Mouse (Mus musculus): ENCODE data around the gene Mapk7.
A peak's percentile ranks its signal among the peaks of the same experiment; 100 is the strongest.

Mapk7 gene

DNA sequence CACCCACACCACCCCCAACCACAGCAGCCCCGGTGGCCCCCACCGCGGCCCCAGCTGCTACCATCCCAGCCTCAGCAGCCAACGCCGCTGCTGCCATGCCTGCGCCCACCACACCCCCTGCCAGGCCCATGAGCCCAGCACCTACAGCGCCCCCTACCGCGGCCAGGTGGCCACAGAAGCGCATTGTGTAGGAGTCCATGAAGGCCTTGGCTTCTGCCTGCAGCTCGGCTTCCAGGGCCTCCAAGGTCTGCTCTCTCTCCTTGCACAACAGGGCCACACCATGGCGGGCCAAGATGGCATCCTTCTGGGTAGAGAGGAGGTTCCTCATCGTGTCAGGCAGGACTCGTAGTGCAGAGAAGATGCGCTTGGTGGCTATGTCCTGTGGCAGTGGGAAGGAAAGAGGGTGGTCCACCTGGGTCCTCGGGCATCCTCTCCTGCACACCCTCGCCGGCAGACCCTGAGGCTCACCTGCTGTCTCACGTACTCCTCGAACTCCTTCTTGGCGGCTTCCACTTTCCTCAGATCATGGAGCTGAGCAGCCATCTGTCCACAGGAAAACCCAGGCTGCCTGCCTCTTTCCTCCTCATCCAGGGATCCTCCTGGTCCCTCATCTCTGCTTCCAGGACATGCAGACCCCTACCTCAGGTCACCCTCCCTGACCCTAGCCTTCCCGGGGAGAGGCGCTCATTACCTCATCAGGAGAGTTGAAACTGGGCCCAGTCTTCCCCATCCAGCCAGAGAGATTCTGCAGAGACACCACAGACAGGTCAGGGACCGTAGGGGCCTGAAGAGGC is 44.5 kb downstream of the Mapk7 start:
- peak; percentile 92 for DNase-seq

DNA sequence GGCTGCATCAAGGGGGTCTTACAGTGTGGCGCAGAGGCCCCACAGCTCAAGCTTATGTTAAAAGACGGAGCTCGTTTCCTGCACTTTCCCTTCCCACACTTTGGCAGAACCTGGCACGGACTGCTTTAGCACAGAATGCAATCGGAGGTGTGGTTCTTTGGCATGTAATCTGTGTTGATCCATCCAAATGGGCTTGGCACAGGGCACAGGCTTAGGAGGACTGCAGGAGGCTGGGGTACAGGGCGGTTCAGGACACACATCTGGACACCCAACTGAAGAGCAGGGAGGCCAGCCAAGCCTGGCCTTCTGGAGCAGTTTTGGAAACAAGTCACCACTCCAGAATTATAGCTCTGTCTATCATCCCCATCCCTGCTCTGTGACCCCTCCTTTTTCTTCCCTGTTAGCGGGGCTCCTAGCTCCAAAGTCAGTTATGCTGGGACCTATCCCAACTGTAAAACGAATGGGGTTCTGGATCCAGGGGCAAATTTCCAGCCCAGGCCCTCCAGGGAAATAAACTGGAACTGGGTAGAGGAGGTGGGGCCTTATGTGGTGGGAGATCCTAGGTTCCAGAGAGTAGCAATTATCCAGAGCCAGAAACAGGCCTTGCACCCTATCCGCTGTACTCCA is 45.5 kb downstream of the Mapk7 start:
- peak; percentile 97 for DNase-seq

DNA sequence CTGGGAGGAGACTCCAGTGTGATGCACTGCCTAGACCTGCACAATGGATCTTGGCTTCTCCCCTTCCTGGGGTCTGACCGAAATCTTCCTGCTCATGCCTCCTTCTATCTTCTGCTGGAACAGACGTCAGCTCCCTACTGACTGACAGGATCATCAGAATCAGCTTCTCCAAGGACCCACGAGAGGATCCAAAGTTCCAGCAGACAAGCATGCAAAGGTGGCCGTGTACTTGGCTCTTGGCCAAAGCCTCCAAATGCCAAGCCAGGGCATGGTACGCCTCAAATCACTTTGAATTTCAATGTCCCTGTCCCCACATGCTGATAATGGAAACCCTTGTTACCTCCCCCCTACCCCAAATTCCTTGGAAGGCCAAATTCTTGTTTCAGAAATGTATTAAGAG is 46.2 kb downstream of the Mapk7 start:
- DNase-seq = peak; percentile 85

DNA sequence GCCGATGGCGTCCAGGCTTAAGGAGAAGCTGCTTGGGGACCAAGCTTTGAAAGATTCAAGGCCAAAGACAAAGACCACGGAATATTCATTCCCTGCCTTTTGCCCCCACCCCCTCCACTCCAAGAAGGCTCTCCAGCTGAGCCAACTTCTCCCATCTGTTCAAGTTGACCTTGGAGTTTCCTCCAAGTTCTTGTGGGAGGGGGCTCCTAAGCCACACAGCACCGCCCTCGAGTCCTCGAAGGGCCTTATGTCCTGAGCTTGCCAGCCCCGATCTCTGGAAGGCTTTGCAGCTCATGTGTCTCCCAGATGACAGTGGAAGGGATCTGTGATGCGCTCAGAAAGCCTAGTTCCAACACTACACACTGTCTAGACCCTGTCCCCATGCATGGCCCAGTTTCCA is 46.9 kb downstream of the Mapk7 start:
- no peak for DNase-seq

DNA sequence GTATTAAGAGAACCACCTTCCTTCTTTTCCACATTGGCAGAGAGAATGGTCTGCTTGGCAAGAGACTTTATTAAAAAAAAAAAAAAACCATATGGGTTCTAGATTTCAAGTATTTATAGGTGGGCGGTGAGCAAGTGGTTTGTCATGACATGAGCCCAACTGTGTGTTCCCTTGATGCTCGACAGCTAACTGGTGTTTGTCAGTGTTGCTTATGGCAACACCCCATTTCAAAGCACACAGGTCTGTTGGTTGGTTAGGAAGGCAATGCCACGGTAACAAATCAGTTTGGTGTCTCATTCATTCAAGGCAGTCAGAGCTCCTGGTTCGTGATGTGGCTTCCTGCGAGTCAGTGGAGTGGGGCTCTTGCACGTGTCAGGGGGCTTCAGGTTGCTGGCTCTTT is 50.4 kb downstream of the Mapk7 start:
- DNase-seq = no peak

DNA sequence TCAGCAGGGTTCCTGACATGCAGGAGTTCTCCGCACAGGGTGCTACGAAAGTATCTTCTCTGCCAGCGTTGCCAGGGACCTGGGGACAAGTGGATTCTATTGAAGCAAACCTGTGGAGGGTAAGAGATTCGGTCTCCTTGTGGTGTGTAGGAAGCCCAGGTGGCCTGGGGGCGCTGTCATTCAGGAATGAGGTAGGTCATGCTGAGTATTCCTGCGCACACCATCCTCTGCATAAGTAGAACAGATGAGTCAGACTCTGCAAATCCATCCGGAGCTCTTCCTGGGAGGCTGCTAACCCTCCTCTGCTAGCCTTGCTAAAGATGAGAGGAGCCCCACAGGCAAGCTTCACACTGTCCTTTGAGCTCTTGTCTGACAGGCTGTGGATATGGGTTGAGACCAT is 52.5 kb downstream of the Mapk7 start:
- no peak for DNase-seq

DNA sequence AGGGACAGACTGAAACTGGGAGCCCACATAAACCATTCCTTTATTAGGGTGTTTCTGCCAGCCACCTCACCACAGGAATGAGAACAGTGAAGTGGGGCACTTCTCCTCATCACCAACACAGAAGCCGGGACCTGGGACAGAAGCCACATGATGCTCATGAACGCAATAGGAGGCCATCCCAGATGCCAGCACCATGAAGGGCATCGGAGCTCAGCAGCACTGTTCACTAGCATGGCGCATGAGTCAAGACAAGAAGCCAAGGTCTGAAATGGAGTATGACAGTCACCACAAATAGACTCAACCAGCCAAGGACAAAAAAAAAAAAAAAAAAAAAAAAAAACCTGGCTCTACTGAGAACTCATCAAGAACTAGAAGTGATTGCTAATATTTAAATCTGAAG is 53.8 kb downstream of the Mapk7 start:
- peak; percentile 84 for DNase-seq

DNA sequence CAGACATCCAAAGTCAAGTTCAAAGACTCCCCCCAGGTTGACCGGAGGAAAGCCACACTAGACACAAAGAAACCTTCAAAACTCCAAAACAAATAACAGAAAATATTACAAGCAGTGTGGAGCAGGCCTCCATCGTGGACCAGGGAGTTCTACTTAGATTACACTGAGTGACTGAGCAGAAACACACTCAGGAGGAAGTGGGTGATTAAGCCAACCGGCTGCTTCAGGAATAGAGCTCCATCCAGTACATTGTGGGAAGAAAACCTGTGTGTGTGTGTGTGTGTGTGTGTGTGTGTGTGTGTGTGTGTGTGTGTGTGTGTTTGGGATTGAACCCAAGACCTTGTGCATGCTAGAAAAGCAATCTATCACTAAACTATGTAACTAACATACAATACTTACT is 55.0 kb downstream of the Mapk7 start:
- DNase-seq = no peak

Data from heart, adult 11 months (tissue).